Mouse (Mus musculus) cortical plate, adult 2 months (tissue): ENCODE measurements at regions not wholly inside any gene's neighbourhood (a gene's known extent, or its start where the extent isn't known, plus 50 kb on each side); places are given as distances from the start of the nearest gene placed in this dataset.

Experiments
- CTCF ChIP-seq: fragments of 200-500 bp; IDR thresholded peaks from 2 replicates; pipeline ENCODE4 v1.5.1; 2011; ENCODE audit warnings: mild to moderate bottlenecking, control low read depth, low read length; ENCODE audit not compliant: insufficient read depth; ENCODE audit errors: extremely low read depth
- POLR2A ChIP-seq: fragments of 200-500 bp; IDR thresholded peaks from 2 replicates; pipeline ENCODE4 v1.6.1; 2011; ENCODE audit warnings: mild to moderate bottlenecking, low read length, control low read depth; ENCODE audit not compliant: insufficient read depth; ENCODE audit errors: extremely low read depth

GRCm38 (mm10) chr13:70910934-70911333 lies 69.3 kb upstream of the Adamts16 start:
- TF ChIP-seq CTCF (no peak), POLR2A (no peak)
